Mouse (Mus musculus) myocyte (in vitro differentiated cells): ENCODE data around the gene En1.

Experiments
- CEBPB ChIP-seq: IDR thresholded peaks from 2 replicates; pipeline ENCODE4 v1.6.1; 2011; ENCODE audit warnings: mild to moderate bottlenecking, moderate library complexity; ENCODE audit not compliant: poor library complexity, insufficient read depth, severe bottlenecking
- E2F4 ChIP-seq: IDR thresholded peaks from one replicate; pipeline ENCODE4 v1.6.1; 2011; ENCODE audit warnings: mild to moderate bottlenecking, control low read depth, moderate library complexity; ENCODE audit not compliant: insufficient read depth
- MAX ChIP-seq: IDR thresholded peaks from one replicate; pipeline ENCODE4 v1.6.1; 2011; ENCODE audit warnings: low read depth, mild to moderate bottlenecking, control low read depth
- MYOD1 ChIP-seq, 3 experiments: IDR thresholded peaks; one replicate each; pipeline ENCODE4 v1.6.1; 2011; ENCODE audit warnings: control low read depth in 2 of 3, low read depth in 2 of 3, mild to moderate bottlenecking in 2 of 3, moderate library complexity in 1 of 3; ENCODE audit not compliant: insufficient read length in 2 of 3, control insufficient read depth in 1 of 3
- MYOG ChIP-seq, 3 experiments: IDR thresholded peaks; one replicate each; pipeline ENCODE4 v1.6.1; 2011; ENCODE audit warnings: control low read depth in 2 of 3, low read depth in 2 of 3, mild to moderate bottlenecking in 2 of 3; ENCODE audit not compliant: insufficient read length in 2 of 3, control insufficient read depth in 1 of 3, insufficient read depth in 1 of 3
- POLR2A ChIP-seq: IDR thresholded peaks from one replicate; pipeline ENCODE4 v1.6.1; 2011; ENCODE audit warnings: low read depth, mild to moderate bottlenecking, control low read depth, moderate library complexity; ENCODE audit not compliant: insufficient read length
- POLR2AphosphoS2 ChIP-seq: IDR thresholded peaks from one replicate; pipeline ENCODE4 v1.6.1; 2011; ENCODE audit warnings: low read depth, control low read depth; ENCODE audit not compliant: insufficient read length
- TCF12 ChIP-seq: IDR thresholded peaks from one replicate; pipeline ENCODE4 v1.6.1; 2011; ENCODE audit warnings: mild to moderate bottlenecking, control low read depth; ENCODE audit not compliant: poor library complexity, insufficient read depth, severe bottlenecking
- TCF3 ChIP-seq: IDR thresholded peaks from one replicate; pipeline ENCODE4 v1.6.1; 2011; ENCODE audit warnings: low read depth, control low read depth; ENCODE audit not compliant: insufficient read length
- USF1 ChIP-seq: IDR thresholded peaks from one replicate; pipeline ENCODE4 v1.6.1; 2011; ENCODE audit warnings: low read depth, mild to moderate bottlenecking, control low read depth, moderate library complexity

- no peak for TF ChIP-seq MAX
- no peak for TF ChIP-seq POLR2A
- TF ChIP-seq USF1 = no peak
- no peak for TF ChIP-seq MYOG (IDR thresholded peaks at IDR 0.05; ENCODE audit: control insufficient read depth in 1 of 3, insufficient read depth in 1 of 3, insufficient read length in 2 of 3, low read depth in 2 of 3)
- TF ChIP-seq E2F4 = no peak
- no peak for TF ChIP-seq MYOD1 (IDR thresholded peaks at IDR 0.05; ENCODE audit: control insufficient read depth in 1 of 3, insufficient read length in 2 of 3, low read depth in 2 of 3)
- no peak for TF ChIP-seq CEBPB
- no peak for TF ChIP-seq TCF3
- no peak for TF ChIP-seq TCF12
- no peak for TF ChIP-seq POLR2AphosphoS2
Observed at GRCm38 (mm10) chr1:120643848-120644711, 41.9 kb downstream of the En1 start.
